Mouse (Mus musculus): Measurements from ENCODE around the gene Gm47283.

GRCm38 (mm10) chrY:90738431-90738680 lies 46.2 kb upstream of the Gm47283 start:
- no peak for TF ChIP-seq CTCF (IDR thresholded peaks at IDR 0.05; ENCODE audit: low read depth, low read length)
- no peak for TF ChIP-seq GATA1 (IDR thresholded peaks at IDR 0.05; ENCODE audit: borderline replicate concordance, low read length)
- TF ChIP-seq POLR2AphosphoS5 (IDR thresholded peaks at IDR 0.05; ENCODE audit: insufficient replicate concordance, low read depth, low read length), result no peak
